Mouse (Mus musculus): ENCODE results near the gene Plcg2.

Plcg2 gene

DNA sequence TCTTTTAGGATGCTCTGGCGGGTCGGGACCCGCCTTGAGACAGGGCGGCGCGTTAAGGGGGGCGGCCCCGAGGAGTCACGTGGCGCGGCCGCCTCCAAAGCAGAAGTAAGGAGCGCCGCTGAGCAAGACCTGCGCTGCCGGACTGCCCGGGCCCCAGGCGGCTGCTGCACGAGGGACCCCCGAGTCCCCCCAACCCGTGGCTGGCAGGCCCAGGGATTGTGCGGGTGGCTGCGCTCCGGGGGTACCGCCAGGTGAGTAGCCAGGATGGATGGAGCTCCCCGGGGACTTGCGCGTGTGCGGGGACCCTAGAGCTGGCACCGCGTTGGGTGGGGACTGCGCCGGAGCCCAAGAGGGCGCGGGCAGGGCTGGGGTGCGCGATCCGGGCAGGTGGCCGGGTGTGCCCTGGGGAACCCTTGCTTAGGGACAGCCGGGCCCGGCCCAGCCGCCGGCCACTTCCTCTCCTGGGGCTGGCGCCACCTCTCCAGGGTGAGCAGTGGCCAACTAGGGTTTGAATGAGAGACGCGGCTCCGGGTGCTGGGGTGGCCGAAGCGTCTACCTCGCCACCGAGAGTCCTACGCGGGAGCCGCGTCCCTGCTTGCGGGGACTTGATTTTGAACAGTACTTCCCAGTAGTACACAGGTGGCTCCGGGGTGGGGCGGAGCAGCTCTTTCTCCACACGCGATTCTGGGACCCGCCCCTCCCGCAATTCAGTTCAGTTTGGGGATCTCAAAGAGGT, at the start of gene Plcg2:
TSS of gene Plcg2 (plus strand) at position 113 of the 736 bp plus-strand sequence.
- peak; percentile 45 to 57 for DNase-seq (ENCODE audit: low spot score in 2 of 2)

DNA sequence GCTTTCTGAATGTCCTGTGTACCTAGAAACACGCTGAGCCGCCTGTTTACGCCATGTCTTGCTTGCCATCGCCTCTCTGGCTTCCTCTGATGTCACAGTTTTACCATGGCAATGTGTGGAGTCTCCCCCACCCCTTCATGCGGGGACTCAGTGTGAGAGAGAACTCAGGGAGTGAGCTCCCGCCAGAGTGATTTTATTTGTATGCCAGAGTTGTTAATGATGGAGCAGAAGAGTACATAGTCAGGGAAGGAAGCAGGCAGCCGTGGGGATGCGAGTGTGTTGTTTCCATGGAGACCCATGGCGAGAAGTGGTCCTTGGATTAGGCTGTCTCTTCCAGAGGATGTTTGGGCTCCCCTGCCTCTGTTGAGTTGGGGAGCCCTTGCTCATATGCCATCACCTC, 47.0 kb upstream of the Plcg2 start:
- no peak for DNase-seq (ENCODE audit: low spot score in 2 of 2)

GRCm38 (mm10) chr8:117453974-117454373, 44.1 kb upstream of the Plcg2 start:
- DNase-seq (ENCODE audit: low spot score in 2 of 2), result no peak

DNA sequence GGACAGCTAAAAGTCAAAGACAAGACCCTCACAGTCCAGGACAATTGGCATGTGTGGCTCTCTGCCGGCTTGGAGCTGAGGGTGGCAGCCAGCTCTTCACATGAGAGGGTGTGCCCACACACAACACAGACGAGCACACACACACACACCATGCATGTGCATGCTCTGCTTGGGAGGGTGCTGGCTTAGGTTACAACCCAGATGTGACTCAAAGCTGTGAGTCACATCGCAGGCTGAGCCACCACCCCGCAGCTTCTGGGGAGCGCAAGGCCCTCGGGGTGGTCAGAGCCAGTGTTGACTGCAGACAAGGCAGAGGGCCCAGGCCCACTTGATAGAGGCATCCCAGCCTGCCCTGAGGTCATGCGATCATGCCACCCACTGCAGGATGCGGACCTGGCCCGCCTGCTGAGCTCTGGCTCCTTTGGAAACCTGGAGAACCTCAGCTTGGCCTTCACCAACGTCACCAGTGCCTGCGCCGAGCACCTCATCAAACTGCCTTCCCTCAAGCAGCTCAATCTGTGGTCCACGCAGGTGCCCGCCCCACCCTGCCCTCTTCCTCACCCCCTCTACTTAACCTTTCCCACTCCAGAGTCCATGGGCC, 43.5 kb upstream of the Plcg2 start:
- DNase-seq (ENCODE audit: low spot score in 2 of 2), result no peak

- DNase-seq (ENCODE audit: low spot score in 2 of 2), result no peak
Measured at GRCm38 (mm10) chr8:117455701-117456100, 42.4 kb upstream of the Plcg2 start.

GRCm38 (mm10) chr8:117458440-117458839, 39.7 kb upstream of the Plcg2 start:
- no peak for DNase-seq (ENCODE audit: low spot score in 2 of 2)

- DNase-seq (ENCODE audit: low spot score in 2 of 2), result no peak
Measured at GRCm38 (mm10) chr8:117462701-117463284, 35.3 kb upstream of the Plcg2 start.

DNA sequence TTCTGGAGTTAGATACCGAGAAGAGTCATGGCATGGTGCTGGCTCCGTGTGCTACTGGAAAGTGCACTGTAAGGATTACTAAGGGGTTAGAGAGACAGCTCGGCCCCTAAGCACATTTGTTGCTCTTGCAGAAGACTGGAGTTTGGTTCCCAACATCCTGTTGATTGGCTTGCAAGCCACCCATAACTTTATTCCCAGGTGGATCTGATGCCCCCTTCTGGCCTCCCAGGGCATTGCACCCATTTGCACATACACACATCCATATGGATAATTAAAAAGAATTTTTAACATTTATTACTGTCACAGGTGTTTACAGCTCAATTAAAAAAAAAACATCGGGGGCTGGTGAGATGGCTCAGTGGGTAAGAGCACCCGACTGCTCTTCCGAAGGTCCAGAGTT, 33.6 kb upstream of the Plcg2 start:
- no peak for DNase-seq (ENCODE audit: low spot score in 2 of 2)

GRCm38 (mm10) chr8:117465250-117465649, 32.8 kb upstream of the Plcg2 start:
- peak in 1 of 2 experiments; percentile 41 for DNase-seq (ENCODE audit: low spot score in 2 of 2)

DNA sequence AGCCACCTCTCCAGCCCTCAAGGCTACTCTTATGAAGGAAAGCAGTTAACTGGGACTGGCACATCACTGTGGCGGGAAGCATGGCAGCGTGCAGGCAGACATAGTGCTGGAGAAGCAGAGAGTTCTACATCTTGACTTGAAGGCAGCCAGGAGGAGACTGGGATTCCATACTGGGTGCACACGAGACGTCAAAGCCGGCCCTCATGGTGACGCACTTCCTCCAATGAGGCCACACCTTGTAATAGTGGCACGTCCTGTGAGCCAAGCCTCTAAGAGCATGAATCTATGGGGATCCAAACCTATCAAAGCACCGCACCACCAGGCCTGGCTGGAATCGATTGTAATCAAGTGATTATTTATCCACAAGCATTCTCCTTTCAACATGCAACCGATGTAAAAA, 30.6 kb upstream of the Plcg2 start:
- DNase-seq (ENCODE audit: low spot score in 2 of 2), result no peak

DNA sequence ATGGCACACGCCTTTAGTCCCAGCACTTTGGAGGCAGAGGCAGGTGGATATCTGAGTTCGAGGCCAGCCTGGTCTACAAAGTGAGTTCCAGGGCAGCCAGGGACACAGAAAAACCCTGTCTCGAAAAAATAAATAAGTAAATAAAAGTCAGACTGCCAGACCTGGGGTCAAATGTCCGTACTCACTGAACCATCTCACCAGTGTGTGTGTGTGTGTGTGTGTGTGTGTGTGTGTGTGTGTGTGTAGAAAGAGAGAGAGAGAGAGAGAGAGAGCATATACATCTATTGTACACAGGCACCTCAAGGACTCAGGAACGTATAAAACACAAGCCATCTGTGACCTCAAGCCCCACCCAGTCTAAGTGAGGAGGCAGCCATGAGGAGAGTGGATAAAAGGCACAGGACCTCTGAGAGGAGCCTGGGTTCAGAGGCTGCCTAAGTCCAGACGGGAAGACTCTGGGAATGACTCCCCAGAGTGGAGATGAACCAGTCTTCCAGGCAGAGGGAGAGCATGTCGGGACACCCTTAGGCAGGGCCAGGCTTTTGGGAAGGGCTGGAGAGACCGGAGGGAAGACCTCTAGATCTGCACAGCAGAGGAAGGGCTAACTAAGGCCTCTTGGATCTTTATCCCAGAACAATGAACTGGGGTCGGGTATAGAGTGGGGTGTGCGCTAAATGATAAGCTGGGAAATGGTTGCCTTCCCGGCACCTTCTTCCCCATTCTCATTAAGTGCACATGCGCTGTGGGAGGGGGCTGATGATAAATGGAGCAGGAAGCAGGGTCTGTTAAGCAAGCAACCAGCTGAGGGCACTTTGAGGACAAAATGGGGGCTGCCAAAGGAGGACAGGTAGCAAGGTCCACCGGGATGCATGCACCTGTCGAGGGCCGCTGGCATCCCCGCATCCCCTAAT, 28.4 kb upstream of the Plcg2 start:
- DNase-seq (ENCODE audit: low spot score in 2 of 2), result no peak

DNA sequence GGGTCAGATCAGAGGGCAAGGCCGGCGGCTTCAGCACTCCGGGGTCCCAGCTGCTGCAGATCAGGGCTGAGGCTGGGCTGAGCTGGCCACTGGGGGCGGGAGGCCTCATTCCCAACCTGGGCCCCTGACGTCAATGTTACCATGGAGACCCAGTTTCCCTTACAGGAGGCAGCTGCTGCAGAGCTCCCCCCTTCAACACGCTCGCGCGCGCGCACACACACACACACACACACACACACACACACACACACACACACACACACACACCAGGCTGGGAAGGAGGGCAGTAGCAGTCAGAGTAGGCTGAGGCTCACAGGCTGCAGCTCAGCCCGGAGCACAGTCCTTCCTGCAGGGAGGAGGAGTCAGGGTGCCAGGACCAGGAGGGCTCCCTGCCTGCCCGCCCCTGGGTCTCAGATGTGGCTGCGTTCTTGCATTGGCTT, 27.7 kb upstream of the Plcg2 start:
- DNase-seq (ENCODE audit: low spot score in 2 of 2), result peak in 1 of 2 experiments; percentile 25

- DNase-seq (ENCODE audit: low spot score in 2 of 2), result peak; percentile 62 to 72
Measured at GRCm38 (mm10) chr8:117471174-117471573, 26.9 kb upstream of the Plcg2 start.

DNA sequence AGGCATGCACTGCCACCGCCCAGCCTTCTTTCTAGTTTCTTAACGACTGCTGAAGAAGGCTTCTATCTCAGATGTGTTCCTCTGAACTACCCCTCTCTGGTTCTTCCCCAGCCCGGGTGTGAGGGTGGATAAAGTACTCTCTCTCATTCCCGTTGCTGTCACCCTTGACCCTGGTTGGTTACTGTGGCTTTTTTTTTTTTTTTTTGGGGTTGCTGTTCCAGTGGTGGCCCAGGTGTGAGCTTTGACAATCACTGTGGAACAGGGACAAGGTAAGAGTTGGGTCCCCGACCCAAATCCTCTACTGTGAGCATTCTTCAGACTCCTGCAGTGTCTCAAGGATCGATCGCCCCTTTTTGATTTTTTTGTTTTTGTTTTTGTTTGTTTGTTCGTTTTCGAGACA, 26.4 kb upstream of the Plcg2 start:
- DNase-seq (ENCODE audit: low spot score in 2 of 2), result no peak

- no peak for DNase-seq (ENCODE audit: low spot score in 2 of 2)
Measured at GRCm38 (mm10) chr8:117472332-117472731, 25.8 kb upstream of the Plcg2 start.

DNA sequence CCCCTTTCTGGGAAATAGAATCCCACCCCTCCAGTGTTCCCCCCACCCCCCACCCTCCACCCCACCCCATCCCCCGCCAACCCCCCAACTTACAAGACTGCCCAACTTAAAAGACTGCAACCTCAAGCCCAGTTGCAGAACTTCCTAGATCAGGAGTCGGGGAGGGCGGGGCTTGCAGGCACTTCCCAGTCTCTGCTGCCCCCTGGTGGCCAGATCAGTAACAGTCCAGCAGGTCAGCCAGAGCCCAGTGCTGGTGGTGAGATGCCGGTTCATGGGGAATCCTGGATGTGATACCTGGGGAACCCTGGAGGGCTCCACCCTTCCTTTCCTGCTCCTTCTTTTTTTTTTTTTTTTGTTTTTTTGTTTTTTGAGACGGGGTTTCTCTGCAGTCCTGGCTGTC, 23.1 kb upstream of the Plcg2 start:
- peak; percentile 86 to 94 for DNase-seq (ENCODE audit: low spot score in 2 of 2)

GRCm38 (mm10) chr8:117475819-117476218, 22.3 kb upstream of the Plcg2 start:
- DNase-seq (ENCODE audit: low spot score in 2 of 2), result peak; percentile 51 to 72

GRCm38 (mm10) chr8:117478082-117478481, 20.0 kb upstream of the Plcg2 start:
- DNase-seq (ENCODE audit: low spot score in 2 of 2), result no peak

- no peak for DNase-seq (ENCODE audit: low spot score in 2 of 2)
Measured at GRCm38 (mm10) chr8:117479996-117480395, 18.1 kb upstream of the Plcg2 start.

DNA sequence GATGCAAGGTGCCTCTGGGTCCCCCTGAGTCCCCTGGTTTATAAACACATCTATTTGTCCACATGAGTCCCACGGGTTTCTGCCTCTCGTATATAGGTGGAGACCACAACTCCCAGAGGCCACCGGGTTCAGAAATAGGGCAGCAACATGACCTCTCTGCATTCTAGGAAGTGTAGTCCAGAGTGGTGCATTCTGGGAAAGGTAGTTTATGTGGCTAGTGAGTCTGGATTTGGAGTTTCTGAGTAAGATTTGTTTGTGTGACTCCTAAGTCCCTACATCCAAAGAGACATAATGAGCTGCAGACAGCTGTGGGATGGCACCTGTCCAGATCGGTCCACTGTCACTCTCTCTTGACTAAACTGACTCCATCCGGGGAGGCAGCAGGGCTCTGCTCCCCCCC, 17.6 kb upstream of the Plcg2 start:
- DNase-seq (ENCODE audit: low spot score in 2 of 2), result no peak

GRCm38 (mm10) chr8:117481830-117482229, 16.3 kb upstream of the Plcg2 start:
- peak; percentile 30 to 35 for DNase-seq (ENCODE audit: low spot score in 2 of 2)

DNA sequence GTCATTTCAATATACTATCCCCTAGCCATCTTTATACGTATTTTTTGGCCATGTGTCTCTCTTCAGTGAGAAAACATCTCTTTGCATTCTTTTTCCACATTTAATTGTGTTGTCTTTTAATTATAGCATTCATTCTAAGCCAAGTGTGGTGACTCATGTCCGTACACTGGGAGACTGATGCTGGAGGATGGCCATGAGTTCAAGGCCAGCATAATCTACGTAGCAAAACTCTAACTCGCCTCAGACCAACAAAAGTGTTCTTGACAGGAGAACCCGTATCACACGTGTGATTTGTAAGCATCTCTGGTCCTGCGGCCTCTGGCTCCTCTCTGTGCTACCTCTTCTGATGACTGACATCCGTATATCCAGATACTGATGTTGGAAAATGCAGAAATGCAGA, 13.4 kb upstream of the Plcg2 start:
- no peak for DNase-seq (ENCODE audit: low spot score in 2 of 2)

Data from spleen, postnatal 14 days (tissue).